Mouse (Mus musculus): ENCODE measurements around the gene Rngtt. TPM values are rescaled to one million over a fixed set of nuclear protein-coding genes. Genes with fewer than 3 reads are reported as not detected.

The Rngtt gene
- total RNA-seq, 1 experiment, result 23.5 TPM

DNA sequence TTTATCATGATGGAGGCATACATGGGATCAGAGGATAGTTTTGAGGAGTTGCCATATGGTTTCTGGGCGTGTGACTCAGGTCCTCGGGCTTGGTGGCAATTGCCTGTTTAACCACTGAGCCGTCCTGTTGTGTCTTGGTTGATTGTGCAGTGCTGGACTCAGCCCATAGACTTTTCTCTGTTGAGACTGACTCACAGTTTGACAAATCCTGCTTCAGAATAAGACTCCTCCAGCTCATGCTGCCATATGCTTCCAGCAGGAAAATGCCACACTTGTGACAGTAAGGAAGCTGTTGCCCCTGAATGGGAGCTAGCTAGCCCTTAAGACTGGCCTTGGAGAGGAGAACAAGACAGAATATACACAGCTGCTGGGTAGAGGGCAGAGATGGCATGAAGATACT is 149.7 kb downstream of the Rngtt start:
- no peaks in the 10 kb centered on the region; the same call in 1 of the 2 replicates for H3K36me3 ChIP-seq (ENCODE audit: control insufficient read depth, insufficient read depth, low read length, poor library complexity, severe bottlenecking)
- no peak overlapping the region for H3K4me3 ChIP-seq (ENCODE audit: insufficient read depth in 1 of 2, low read depth in 1 of 2, low read length in 2 of 2, poor library complexity in 1 of 2, severe bottlenecking in 1 of 2)
- no peak overlapping the region for H3K27ac ChIP-seq (ENCODE audit: insufficient read depth, low read depth, low read length, poor library complexity, severe bottlenecking)
- no peak for DNase-seq (ENCODE audit: low read depth, low spot score)
- in situ Hi-C loops (cut with MboI; ENCODE audit: low sequenced_read_pairs in 2 of 2, unreplicated experiment in 2 of 2), result no loop called here
- no peak overlapping the region for H3K9ac ChIP-seq (ENCODE audit: insufficient read depth, low read depth, low read length, poor library complexity, severe bottlenecking)
- TF ChIP-seq ZC3H11A (IDR thresholded peaks at IDR 0.05; ENCODE audit: borderline replicate concordance, low read depth, low read length), result no peak
- no peak for TF ChIP-seq MAFK (IDR thresholded peaks at IDR 0.05; ENCODE audit: insufficient read depth, low read depth, low read length)
- TF ChIP-seq HCFC1 (IDR thresholded peaks at IDR 0.05; ENCODE audit: borderline replicate concordance, insufficient read depth, low read length), result no peak
- TF ChIP-seq ZNF384 (IDR thresholded peaks at IDR 0.05; ENCODE audit: low read depth, low read length), result no peak
- TF ChIP-seq CHD2 (IDR thresholded peaks at IDR 0.05; ENCODE audit: low read depth, low read length), result no peak
- no peaks in the 10 kb centered on the region for H3K4me1 ChIP-seq (ENCODE audit: control insufficient read depth in 2 of 2, insufficient read depth in 2 of 2, low read length in 2 of 2, poor library complexity in 1 of 2)
- H3K9me3 ChIP-seq (ENCODE audit: control insufficient read depth, insufficient read depth, low read depth, low read length), result no peaks in the 10 kb centered on the region

- Histone ChIP-seq H3K4me1 (ENCODE audit: control insufficient read depth in 2 of 2, insufficient read depth in 2 of 2, low read length in 2 of 2, poor library complexity in 1 of 2) (no peaks in the 10 kb centered on the region), H3K4me3 (ENCODE audit: insufficient read depth in 1 of 2, low read depth in 1 of 2, low read length in 2 of 2, poor library complexity in 1 of 2, severe bottlenecking in 1 of 2) (no peak overlapping the region), H3K9me3 (ENCODE audit: control insufficient read depth, insufficient read depth, low read depth, low read length) (no peaks in the 10 kb centered on the region), H3K27ac (ENCODE audit: insufficient read depth, low read depth, low read length, poor library complexity, severe bottlenecking) (no peak overlapping the region), H3K9ac (ENCODE audit: insufficient read depth, low read depth, low read length, poor library complexity, severe bottlenecking) (no peak overlapping the region), H3K36me3 (ENCODE audit: control insufficient read depth, insufficient read depth, low read length, poor library complexity, severe bottlenecking) (peaks cover 3% of the 10 kb centered on the region)
- DNase-seq (ENCODE audit: low read depth, low spot score), result no peak
- in situ Hi-C loops (cut with MboI; ENCODE audit: low sequenced_read_pairs in 2 of 2, unreplicated experiment in 2 of 2), result no loop called here
- no peak for TF ChIP-seq MAFK (IDR thresholded peaks at IDR 0.05; ENCODE audit: insufficient read depth, low read depth, low read length)
- no peak for TF ChIP-seq ZNF384 (IDR thresholded peaks at IDR 0.05; ENCODE audit: low read depth, low read length)
- no peak for TF ChIP-seq HCFC1 (IDR thresholded peaks at IDR 0.05; ENCODE audit: borderline replicate concordance, insufficient read depth, low read length)
- no peak for TF ChIP-seq CHD2 (IDR thresholded peaks at IDR 0.05; ENCODE audit: low read depth, low read length)
- TF ChIP-seq ZC3H11A (IDR thresholded peaks at IDR 0.05; ENCODE audit: borderline replicate concordance, low read depth, low read length), result no peak
Measured at GRCm38 (mm10) chr4:33464432-33464831, 154.3 kb downstream of the Rngtt start.

DNA sequence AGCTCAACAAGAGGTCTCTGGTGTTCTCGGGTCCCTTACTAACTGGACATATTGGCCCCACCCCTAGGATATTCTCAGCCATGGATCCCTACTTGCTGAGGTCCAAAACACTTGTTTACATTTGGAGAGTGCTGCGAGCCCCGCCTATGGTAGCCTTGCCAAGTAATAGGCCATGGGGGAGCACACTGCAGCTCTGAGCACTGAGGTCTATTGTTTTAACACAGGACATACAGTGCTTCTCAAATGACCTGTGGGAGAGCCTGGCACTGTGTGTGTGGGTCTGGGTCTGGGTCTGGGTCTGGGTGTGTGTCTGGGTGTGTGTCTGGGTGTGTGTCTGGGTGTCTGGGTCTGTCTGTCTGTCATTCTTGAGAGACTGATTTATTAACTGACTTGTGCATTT is 155.8 kb downstream of the Rngtt start:
- no peaks in the 10 kb centered on the region for H3K9me3 ChIP-seq (ENCODE audit: control insufficient read depth, insufficient read depth, low read depth, low read length)
- in situ Hi-C loops (cut with MboI; ENCODE audit: low sequenced_read_pairs in 2 of 2, unreplicated experiment in 2 of 2), result no loop called here
- peaks cover 3% of the 10 kb centered on the region for H3K36me3 ChIP-seq (ENCODE audit: control insufficient read depth, insufficient read depth, low read length, poor library complexity, severe bottlenecking)
- H3K4me3 ChIP-seq (ENCODE audit: insufficient read depth in 1 of 2, low read depth in 1 of 2, low read length in 2 of 2, poor library complexity in 1 of 2, severe bottlenecking in 1 of 2), result no peak overlapping the region
- no peak for DNase-seq (ENCODE audit: low read depth, low spot score)
- TF ChIP-seq CHD2 (IDR thresholded peaks at IDR 0.05; ENCODE audit: low read depth, low read length), result no peak
- TF ChIP-seq MAFK (IDR thresholded peaks at IDR 0.05; ENCODE audit: insufficient read depth, low read depth, low read length), result no peak
- TF ChIP-seq ZNF384 (IDR thresholded peaks at IDR 0.05; ENCODE audit: low read depth, low read length), result no peak
- no peak for TF ChIP-seq ZC3H11A (IDR thresholded peaks at IDR 0.05; ENCODE audit: borderline replicate concordance, low read depth, low read length)
- TF ChIP-seq HCFC1 (IDR thresholded peaks at IDR 0.05; ENCODE audit: borderline replicate concordance, insufficient read depth, low read length), result no peak
- H3K4me1 ChIP-seq (ENCODE audit: control insufficient read depth in 2 of 2, insufficient read depth in 2 of 2, low read length in 2 of 2, poor library complexity in 1 of 2), result no peaks in the 10 kb centered on the region
- no peak overlapping the region for H3K27ac ChIP-seq (ENCODE audit: insufficient read depth, low read depth, low read length, poor library complexity, severe bottlenecking)
- H3K9ac ChIP-seq (ENCODE audit: insufficient read depth, low read depth, low read length, poor library complexity, severe bottlenecking), result no peak overlapping the region

DNA sequence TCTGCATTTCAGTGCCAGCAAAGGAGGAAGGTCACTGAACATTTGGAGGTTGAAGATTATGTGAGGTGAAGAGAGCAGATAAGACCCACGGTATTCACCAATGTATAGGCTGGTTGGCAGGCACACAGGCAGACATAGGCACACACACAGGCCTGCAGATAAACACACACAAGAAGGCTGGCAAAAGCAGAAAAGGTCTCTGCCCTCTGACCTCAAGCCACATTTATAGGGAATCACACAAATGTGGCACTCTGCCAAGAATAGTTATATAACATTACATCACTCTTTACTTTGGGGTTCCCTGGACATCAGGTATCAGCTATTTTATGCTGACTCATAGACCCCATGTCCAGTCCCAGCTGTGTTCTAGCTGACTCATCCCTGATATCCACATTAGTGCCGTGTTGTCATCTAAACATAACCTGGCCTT is 156.9 kb downstream of the Rngtt start:
- Histone ChIP-seq H3K4me3 (ENCODE audit: insufficient read depth in 1 of 2, low read depth in 1 of 2, low read length in 2 of 2, poor library complexity in 1 of 2, severe bottlenecking in 1 of 2) (no peak overlapping the region), H3K9ac (ENCODE audit: insufficient read depth, low read depth, low read length, poor library complexity, severe bottlenecking) (no peak overlapping the region), H3K27ac (ENCODE audit: insufficient read depth, low read depth, low read length, poor library complexity, severe bottlenecking) (no peak overlapping the region), H3K4me1 (ENCODE audit: control insufficient read depth in 2 of 2, insufficient read depth in 2 of 2, low read length in 2 of 2, poor library complexity in 1 of 2) (no peaks in the 10 kb centered on the region), H3K36me3 (ENCODE audit: control insufficient read depth, insufficient read depth, low read length, poor library complexity, severe bottlenecking) (peaks cover 3% of the 10 kb centered on the region), H3K9me3 (ENCODE audit: control insufficient read depth, insufficient read depth, low read depth, low read length) (no peaks in the 10 kb centered on the region)
- no peak for DNase-seq (ENCODE audit: low read depth, low spot score)
- TF ChIP-seq MAFK (IDR thresholded peaks at IDR 0.05; ENCODE audit: insufficient read depth, low read depth, low read length) (0 out of 2 replicates have a peak, but pooled peaks have one; percentile 21), CHD2 (IDR thresholded peaks at IDR 0.05; ENCODE audit: low read depth, low read length) (no peak)
- in situ Hi-C loops (cut with MboI; ENCODE audit: low sequenced_read_pairs in 2 of 2, unreplicated experiment in 2 of 2), result no loop called here

DNA sequence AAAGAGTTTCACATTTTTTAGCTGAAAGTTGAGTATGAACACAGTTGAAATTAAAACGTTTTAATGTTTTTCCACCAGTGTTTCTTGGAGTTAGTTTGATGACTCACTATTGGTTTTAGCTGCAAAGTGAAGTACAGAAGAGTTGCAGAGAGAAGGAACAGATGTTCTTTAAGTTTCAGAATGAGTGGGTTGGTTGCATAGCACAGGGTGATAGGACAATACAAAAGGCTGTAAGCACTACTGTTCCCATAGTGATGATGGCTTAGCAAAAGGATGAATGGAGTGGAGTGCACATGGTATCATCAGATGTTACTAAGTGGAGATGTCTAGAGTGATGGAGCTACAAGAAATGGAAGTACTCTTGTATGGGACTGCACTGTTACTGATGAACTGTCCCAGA is 157.5 kb downstream of the Rngtt start:
- TF ChIP-seq ZNF384 (IDR thresholded peaks at IDR 0.05; ENCODE audit: low read depth, low read length) (no peak), MAFK (IDR thresholded peaks at IDR 0.05; ENCODE audit: insufficient read depth, low read depth, low read length) (no peak), CHD2 (IDR thresholded peaks at IDR 0.05; ENCODE audit: low read depth, low read length) (no peak), HCFC1 (IDR thresholded peaks at IDR 0.05; ENCODE audit: borderline replicate concordance, insufficient read depth, low read length) (no peak)
- no peaks in the 10 kb centered on the region for H3K4me1 ChIP-seq (ENCODE audit: control insufficient read depth in 2 of 2, insufficient read depth in 2 of 2, low read length in 2 of 2, poor library complexity in 1 of 2)
- in situ Hi-C loops (cut with MboI; ENCODE audit: low sequenced_read_pairs in 2 of 2, unreplicated experiment in 2 of 2), result no loop called here

More for the DNA sequence above, 157.5 kb downstream of the Rngtt start:
- Histone ChIP-seq H3K27ac (ENCODE audit: insufficient read depth, low read depth, low read length, poor library complexity, severe bottlenecking) (no peak overlapping the region), H3K36me3 (ENCODE audit: control insufficient read depth, insufficient read depth, low read length, poor library complexity, severe bottlenecking) (peaks cover 3% of the 10 kb centered on the region), H3K4me3 (ENCODE audit: insufficient read depth in 1 of 2, low read depth in 1 of 2, low read length in 2 of 2, poor library complexity in 1 of 2, severe bottlenecking in 1 of 2) (no peak overlapping the region), H3K9me3 (ENCODE audit: control insufficient read depth, insufficient read depth, low read depth, low read length) (no peaks in the 10 kb centered on the region), H3K9ac (ENCODE audit: insufficient read depth, low read depth, low read length, poor library complexity, severe bottlenecking) (no peak overlapping the region)
- no peak for DNase-seq (ENCODE audit: low read depth, low spot score)
